Mouse (Mus musculus) c-Kit-positive CD71-negative TER-119-negative erythroid progenitor cells, embryonic 14.5 days (primary cell): ENCODE measurements around the gene Rbks.
"Not testable (repeated sequence)": the region's sequence is repeated elsewhere in the genome, so short reads cannot be mapped to it uniquely, and the experiment has no call there.

ENCODE experiments used
- DNase-seq: peaks from one replicate; pipeline ENCODE4 v3.0.0-alpha.2; 2013; ENCODE audit warnings: low read depth

Rbks gene

DNA sequence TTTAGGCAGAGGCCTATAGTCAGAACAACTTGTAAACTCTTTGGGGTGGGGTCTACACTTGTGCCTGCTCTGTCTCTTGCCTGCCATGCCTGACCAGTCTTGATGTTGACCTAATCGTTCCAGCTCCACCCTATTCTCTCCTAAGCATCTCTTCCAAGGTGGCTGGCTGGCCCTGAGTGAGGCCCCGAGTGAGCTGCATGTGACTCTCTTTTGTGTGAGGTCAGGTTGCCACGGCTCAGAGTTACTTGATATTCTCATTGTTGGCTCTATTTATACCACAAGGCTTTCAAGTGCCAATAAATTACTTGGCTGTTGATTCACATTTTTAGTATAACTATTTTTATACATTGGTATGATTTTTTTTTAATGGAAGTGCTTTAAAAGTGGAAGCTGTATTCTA is 70.3 kb downstream of the Rbks start:
- no peak for DNase-seq

GRCm38 (mm10) chr5:31620326-31620725 is 77.1 kb downstream of the Rbks start:
- no peak for DNase-seq

GRCm38 (mm10) chr5:31614339-31615025 is 82.9 kb downstream of the Rbks start:
- no peak for DNase-seq

GRCm38 (mm10) chr5:31613852-31614286 is 83.6 kb downstream of the Rbks start:
- peak; percentile 65 for DNase-seq

- no peak for DNase-seq
These were observed 86.2 kb downstream of the Rbks start for GRCm38 (mm10) chr5:31611186-31611585.

- no peak for DNase-seq
These were observed 86.9 kb downstream of the Rbks start for GRCm38 (mm10) chr5:31610376-31611086.

DNA sequence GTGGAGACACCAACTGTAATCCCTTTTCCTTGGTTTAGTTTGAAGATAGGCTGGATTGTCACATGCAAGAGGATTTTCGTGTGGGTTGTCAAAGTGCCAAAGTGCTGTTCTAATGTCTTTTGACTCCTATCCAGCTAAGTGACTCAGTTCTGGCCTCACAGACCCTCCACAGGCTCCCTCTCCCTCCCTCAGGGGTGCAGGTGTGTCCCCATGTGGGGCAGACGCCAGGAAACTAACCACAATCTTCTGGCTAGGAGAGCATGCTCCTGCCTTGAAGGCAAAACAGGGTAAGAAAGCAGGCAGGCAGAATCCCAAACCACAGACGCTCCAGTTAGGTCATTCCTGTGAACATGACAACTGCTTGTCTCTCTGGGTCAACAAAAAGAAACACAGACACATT is 91.3 kb downstream of the Rbks start:
- DNase-seq, result no peak

DNA sequence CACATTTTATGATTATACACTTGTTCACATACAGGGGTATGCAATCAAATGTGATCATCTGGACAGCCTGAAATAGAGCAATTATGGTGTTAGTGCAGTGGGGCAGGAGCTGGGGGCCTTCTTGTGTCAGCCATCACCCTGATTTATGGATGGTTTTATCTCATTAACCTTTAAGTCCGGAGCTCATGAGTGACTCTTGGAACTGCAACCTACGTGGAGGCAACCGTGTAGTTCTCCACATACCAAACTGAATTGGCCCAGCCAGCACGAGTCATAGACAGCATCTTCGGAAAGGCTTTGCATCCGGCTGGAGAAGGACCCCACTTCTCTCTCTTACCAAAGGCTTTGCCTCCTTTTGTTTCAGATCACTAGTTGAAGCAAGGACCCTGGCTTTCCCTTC is 93.7 kb downstream of the Rbks start:
- DNase-seq, result no peak

- DNase-seq, result peak; percentile 62
These were observed 95.0 kb downstream of the Rbks start for GRCm38 (mm10) chr5:31602377-31602776.

- no peak for DNase-seq
These were observed 96.2 kb downstream of the Rbks start for GRCm38 (mm10) chr5:31601162-31601722.

DNA sequence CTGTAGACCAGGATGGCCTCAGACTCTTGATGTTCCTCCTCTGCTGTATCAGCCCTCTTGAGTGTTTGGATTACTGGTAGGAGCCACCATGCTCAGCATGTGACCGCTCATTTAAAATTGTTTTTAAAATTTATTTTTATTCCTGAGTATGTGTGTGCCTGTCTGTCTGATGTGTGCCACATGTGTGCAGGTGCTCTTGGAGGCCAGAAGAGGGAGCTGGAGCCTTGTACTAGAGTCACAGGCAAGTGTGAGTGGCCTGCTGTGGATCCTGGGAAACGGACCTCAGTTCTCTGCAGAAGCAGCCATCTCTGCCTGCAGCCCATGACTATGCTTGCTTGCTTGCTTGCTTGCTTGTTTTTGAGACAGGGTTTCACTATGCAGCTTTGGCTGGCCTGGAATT is 98.3 kb downstream of the Rbks start:
- no peak for DNase-seq

- DNase-seq, result no peak
These were observed 98.8 kb downstream of the Rbks start for GRCm38 (mm10) chr5:31598579-31598978.

GRCm38 (mm10) chr5:31598121-31598520 is 99.3 kb downstream of the Rbks start:
- no peak for DNase-seq

GRCm38 (mm10) chr5:31597430-31597944 is 99.9 kb downstream of the Rbks start:
- no peak for DNase-seq

GRCm38 (mm10) chr5:31596481-31597429 is 100.7 kb downstream of the Rbks start, which contains the start of gene Mrpl33:
Gene Mrpl33 (plus strand): TSS chr5:31596935.
- no peak for DNase-seq

DNA sequence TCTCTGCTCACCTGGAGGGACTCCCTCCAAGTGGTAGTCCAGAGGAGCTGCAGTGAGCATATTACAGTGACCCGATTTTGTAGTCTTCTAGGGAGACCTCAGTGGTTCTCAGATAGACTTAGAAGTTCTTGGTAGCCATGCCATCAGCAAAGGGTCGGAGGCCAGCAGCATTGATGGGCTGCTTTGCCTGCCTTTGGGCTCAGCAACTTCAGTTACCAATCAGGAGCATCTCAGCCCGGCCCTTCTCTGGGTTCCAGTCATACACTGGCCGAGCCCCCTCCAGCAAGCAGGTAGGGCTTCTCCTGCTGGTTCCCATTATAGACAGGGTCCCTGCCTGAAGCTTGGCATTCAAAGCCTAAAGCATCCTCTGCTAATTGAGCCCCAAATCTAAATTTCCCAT is 101.6 kb downstream of the Rbks start:
- DNase-seq, result no peak

DNA sequence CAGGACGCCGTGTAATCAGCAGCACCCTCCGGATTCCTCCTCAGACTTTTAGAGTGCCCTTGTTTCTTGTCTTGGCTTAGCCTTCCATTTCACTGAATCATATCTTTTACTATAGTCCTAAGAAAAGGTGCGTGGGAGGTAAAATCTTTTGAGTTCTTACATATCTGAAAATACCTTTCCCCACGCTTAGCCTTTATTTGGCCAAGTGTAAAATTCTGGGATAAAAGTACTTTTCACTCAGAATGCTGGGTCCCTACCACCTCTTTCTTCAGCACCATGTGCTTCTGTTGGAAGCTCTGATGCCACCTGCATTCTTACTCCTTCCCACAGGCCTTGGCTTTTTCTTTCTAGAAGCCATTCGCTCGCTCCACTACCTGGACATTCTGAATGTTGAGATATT is 106.3 kb downstream of the Rbks start:
- DNase-seq, result no peak

- no peak for DNase-seq
These were observed 107.6 kb downstream of the Rbks start for GRCm38 (mm10) chr5:31589711-31590319.

DNA sequence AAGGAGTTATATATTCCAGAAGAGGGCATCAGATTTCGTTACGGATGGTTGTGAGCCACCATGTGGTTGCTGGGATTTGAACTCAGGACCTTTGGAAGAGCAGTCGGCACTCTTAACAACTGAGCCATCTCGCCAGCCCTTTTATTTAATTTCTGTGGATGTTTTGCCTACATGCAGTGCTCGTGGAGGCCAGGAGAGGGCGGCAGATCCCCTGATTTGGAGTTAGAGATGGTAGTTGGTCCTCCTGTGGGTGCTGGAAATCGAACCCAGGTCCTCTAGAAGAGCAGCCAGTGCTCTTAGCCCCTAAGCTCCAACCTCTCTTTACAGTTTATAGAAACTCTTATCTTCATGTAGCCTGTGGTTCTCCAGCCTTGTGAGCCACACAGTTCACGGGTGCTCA is 108.8 kb downstream of the Rbks start:
- DNase-seq, result not testable (repeated sequence)

DNA sequence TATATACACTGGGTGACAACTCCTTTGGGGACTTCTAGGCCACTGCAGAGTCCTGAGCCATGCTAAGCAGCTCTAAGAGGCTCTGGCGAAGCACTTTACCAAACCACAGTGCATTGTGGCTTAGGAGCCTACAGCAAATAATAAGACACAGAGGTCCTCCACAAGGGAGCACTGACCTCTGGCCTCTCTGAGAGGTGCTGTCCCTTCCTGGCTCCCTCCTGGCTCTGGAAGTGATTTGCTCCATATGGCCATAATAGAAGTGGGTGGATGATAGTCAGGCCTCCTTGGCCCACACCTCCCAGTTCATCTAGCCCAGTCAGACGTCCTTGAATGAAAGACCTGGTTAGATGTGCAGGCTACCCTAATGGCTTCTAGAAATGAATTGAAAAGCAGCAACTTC is 109.4 kb downstream of the Rbks start:
- DNase-seq, result no peak

- no peak for DNase-seq
These were observed 111.9 kb downstream of the Rbks start for GRCm38 (mm10) chr5:31585526-31585925.
